Mouse (Mus musculus): ENCODE data around the gene Gm35549.
"Not testable (repeated sequence)": the region's sequence is repeated elsewhere in the genome, so short reads cannot be mapped to it uniquely, and the experiment has no call there.

Gm35549 gene

DNA sequence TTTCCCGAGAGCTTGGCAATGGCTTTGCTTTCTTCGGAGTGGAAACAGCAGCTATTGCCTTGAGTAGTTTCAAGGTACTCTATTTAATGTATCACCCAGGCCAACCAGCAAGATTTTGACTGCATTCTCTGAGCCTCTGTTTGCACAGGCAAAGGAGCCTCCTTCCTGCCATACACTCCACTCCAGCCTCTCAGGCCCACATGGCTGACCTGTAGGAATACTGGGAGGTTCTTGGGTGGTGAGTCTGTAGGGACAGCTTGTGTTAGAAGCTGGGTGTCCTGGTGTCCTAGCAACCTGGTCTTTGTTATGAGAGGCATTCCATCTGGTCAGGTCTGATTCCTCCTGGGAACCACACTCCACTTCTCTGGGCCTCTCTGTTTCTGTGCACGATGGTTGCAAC is at the start of gene Gm35549:
Gm35549 (minus strand) TSS at position 276 of the 400 bp plus-strand sequence.
- no peak for DNase-seq

DNA sequence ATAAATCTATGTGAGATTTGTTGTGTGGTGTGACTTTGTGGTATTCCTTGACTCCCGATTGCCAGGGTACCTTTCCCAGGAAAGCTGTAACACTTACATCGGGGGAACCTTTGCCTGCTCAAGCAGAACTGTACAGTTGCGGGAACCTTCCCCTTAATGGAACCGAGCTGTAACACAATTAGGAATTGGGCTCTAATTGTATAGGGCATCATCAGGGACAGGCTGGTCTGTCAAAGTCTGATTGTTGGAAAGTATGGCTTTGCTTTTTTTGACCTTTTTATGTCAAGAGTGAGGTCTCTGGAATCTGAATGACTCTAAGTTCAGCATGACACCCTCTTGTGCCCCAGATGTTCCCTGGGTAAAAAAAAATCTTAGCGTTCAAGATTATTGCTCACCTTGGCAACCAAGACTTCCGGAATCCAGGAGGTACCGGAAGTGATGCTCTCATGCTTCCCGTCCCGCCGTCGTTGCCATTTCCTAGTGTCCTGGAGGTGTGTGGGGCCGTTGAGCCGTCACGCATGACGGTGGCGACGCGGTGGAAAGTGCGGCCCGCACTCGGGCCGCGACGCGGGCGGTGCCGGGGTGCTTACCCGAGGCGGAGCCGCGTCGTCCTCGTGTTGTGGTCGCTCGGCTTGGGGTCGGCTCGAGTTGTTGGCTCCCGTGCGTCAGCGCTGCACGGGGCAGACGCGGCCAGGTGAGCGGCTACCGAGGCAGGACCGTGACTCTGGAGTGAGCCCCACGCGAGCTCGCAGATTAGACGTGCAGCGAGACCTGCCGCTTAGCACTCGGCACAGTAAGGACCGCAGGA is 42.7 kb upstream of the Gm35549 start:
- peak; percentile 66 to 69 for DNase-seq

GRCm38 (mm10) chr9:122885385-122885784 is 41.5 kb upstream of the Gm35549 start, which contains the start of gene Zkscan7:
Zkscan7 (plus strand) TSS chr9:122885685.
- no peak for DNase-seq

DNA sequence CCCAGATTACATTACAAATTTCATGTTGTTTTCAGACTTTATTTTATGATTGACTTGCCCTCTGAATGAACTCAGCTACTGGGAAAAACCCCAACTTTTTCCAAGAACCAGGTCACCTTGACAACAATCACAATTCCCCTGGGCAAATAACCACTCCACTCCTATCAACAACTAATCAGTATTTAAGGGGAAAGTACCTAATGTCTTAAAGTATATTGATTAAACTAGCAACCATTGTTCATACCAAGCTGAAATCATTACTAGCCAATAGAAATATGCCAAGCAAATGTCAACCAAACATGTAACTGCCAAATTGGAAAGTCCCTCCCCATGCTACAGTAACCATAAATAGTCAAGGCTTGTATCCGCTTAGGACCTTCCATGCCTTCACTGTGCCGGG is 31.3 kb upstream of the Gm35549 start:
- DNase-seq: no peak

DNA sequence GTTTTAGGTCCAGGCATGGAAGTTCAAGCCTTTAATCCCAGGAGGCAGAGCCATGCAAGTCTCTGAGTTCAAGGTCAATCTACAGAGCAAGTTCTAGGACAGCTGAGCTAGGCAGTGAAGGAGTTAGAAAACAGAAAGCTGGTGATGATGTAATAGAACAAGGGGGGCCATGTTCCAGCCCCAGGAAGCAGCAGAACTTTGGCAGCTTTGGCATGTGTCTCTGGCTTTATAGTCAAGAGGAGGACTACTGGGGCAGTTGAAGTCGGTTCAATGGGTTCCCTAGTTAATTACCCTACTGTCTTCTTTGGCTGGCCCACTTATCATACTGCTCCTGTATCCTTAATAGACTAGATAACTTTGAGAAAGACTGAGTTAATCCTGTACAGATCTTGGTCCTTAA is 30.8 kb upstream of the Gm35549 start:
- no peak for DNase-seq

- DNase-seq: no peak
Observed at GRCm38 (mm10) chr9:122872595-122872994, 28.8 kb upstream of the Gm35549 start.

- no peak for DNase-seq
Observed at GRCm38 (mm10) chr9:122866192-122866591, 22.4 kb upstream of the Gm35549 start.

DNA sequence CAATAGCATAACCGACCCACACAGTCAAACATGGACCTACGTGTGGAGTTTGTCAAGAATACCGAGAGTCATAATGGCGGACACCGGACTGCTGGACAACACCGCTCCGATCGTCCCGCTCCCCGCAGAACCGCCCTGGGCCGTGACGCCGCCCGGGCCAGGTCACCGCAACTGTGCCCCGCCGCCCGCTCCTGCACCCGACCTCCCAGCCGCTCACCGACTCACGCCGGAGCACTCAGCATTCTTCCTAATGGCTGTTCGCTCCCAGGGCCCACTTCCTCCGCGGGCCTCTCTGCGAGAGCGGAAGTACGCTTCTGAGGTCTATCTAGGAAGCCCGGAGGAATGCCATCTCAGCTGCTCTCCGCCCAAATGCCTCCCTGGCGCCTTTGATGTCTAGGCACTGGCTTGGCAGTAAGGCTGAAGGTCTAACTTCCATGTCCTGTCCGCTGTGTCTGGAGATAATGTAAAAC is 21.9 kb upstream of the Gm35549 start, which contains the start of gene Zfp445:
Zfp445 (minus strand) TSS at position 310 of the 470 bp plus-strand sequence.
- peak; percentile 80 to 87 for DNase-seq

GRCm38 (mm10) chr9:122864848-122865247 is 21.0 kb upstream of the Gm35549 start:
- DNase-seq: no peak

DNA sequence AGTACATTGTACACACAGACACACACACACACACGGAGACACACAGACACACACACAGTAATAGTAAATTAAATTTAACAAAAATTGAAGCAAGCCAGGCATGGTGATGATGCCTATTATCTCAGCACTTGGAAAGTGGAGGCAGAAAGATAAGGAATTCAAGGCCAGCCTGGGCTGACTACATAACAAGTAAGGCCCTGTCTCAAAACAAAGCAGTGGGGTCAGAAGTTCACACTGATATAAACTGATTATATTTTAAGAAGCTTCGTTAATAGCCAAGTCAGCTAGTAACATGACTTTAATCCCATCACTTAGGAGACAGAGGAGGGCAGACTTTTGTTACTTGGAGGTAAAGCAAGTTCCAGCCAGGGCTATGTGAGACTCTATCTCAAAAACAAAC is 19.9 kb upstream of the Gm35549 start:
- DNase-seq: no peak

DNA sequence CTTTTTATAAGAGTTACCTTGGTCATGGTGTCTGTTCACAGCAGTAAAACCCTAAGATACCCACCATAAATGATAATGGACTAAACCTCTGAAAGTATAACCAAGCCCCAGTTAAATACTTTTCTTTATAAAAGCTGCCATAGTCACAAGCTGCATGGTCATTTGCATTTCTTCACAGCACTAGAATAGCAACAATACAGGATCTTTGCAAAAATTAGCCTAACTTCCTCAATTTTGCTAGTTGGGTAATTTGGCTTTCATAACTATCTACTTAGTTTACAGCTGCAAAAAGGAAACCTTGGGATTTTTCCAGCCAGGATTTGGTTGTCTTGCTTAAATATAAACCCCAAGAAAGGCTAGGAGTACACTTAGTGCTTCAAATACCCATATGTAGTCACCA is 16.9 kb upstream of the Gm35549 start:
- DNase-seq: no peak

DNA sequence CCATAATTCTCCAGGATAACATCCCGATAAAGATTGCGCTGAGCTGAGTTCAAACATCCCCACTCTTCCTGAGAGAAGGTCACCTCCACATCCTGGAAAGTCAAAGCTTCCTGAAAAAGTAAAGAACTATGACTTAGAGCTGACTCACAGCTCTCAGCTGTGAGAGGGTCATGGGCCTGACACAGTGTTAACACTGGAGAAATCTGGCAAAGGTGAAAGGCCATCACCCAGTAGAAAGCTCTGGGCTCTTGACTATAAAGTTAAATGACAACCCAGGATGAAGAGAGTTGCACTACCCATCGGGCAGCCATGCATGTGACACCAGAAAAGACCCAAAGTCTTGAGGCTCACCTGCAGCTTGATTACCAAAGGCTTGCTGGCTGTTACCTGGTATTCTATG is 12.9 kb upstream of the Gm35549 start:
- DNase-seq: no peak

- DNase-seq: no peak
Observed at GRCm38 (mm10) chr9:122855617-122856016, 11.8 kb upstream of the Gm35549 start.

- not testable (repeated sequence) for DNase-seq
Observed at GRCm38 (mm10) chr9:122855141-122855540, 11.3 kb upstream of the Gm35549 start.

DNA sequence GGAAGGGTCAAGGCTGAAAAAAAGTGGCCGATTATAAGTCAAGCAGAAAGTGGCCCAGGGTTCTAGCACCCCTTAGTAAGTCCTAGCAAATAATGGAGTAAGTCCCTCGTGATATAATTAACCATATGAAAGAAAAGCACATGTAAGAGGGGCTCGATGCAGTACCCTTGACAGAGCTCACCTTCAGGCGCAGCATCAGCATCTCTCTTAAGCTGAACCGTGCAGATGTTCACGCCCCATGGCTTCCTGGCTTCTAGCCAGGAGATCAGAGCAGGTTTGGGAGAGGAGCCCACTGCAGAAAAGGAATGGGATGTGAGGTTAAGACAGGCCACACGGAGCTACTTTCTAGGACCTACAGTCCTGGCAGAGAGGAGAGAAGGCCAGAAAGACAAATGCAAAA is 10.7 kb upstream of the Gm35549 start:
- no peak for DNase-seq

GRCm38 (mm10) chr9:122847811-122848311 is 4.0 kb upstream of the Gm35549 start:
- not testable (repeated sequence) for DNase-seq

DNA sequence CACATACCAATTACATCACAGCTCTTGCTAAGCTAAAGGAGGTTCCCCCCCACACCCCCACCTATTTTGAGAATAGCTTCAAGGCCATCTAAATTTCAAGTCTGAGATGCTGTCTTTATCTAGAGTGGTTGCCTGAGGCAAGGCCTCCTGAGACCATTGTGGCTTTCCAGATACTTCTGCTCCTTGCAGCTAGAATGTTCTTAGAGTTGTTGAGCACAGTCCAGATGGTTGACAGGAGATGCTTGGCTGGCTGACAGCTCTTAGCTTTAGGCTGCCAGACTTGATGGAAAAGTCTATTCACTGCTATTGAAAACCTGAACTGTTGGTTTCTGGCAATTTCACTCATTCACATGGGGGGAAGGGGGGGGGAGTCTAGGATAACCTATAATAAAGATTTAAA is 2.3 kb upstream of the Gm35549 start:
- DNase-seq: no peak

GRCm38 (mm10) chr9:122845621-122846020 is 1.8 kb upstream of the Gm35549 start:
- no peak for DNase-seq

DNA sequence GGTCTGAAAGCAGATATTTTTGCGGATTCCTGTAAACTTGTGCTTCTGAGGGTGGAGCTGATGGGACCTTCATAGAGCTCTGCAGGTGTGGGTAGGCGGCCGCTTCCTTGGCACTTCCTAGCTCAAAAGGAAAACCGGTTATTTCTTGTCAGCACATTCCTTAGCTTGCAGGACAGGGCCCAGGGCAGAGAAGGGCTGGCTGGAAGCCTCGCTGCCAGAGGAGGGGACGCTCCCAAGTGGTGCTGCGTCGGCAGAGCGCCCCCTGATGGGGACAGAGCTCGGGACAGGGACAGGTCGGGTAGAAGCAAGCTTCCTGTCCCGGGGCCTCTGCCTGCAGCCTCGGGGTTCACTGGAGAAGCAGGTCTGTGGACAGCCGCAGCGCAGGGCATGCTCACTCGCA is 6.2 kb downstream of the Gm35549 start:
- peak; percentile 75 to 76 for DNase-seq

- no peak for DNase-seq
Observed at GRCm38 (mm10) chr9:122837216-122837615, 6.6 kb downstream of the Gm35549 start.

GRCm38 (mm10) chr9:122836790-122837189 is 7.0 kb downstream of the Gm35549 start:
- peak; percentile 23 to 50 for DNase-seq

GRCm38 (mm10) chr9:122836126-122836525 is 7.7 kb downstream of the Gm35549 start:
- DNase-seq: no peak

DNA sequence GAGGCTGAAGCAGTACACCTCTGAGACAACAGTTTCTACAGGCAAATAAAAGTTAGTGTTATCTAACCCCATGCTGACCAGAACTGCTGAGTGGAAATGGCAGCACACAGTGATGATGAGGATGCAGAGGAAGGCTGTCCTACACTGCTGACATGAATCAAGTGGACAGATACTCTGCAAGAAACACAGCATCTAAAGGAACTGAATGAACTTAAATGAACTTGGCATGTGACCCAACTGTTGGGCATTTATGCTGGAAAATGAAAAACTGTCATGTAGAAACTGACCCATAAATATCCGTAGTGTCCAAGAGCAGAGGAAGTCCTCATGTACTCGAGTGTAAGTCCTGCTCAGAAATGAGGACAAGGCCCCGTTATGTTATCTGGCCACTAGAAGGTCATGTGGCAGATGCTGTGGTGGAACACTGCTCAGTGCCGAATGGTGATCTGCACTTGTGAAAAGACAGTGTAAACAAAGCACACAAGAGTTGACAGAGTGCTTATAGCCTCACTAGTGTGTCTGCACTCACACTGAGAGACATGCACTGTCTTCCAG is 13.9 kb downstream of the Gm35549 start:
- no peak for DNase-seq

DNA sequence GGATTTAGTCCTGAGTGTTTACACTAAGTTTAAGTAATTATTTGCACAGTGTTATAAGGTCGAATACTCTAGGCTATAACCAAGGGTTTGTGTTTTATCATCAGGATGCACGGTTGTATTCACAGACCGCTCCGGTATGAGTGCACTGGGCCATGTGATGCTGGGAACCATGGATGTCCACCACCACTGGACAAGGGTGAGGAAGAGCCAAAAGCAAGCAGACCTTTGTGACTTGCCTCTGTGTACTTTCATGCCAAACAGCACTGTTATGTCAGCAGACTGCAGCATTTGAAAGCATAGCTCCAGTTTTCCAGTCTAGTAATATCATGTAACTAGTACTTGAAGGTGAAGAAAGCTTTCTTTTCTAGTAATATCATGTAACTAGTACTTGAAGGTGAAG is 17.1 kb downstream of the Gm35549 start:
- DNase-seq: no peak

Data from kidney, adult 8-10 months (tissue).